Mouse (Mus musculus) forebrain, embryonic 12.5 days (tissue): ENCODE measurements around the gene Ice2. TPM values are rescaled to one million over a fixed set of nuclear protein-coding genes. Genes with fewer than 3 reads are reported as not detected.

Source experiments
- ATAC-seq: fragments of 200-750 bp; cut with Nextera tagmentation; 2 replicates; pipeline ENCODE4 v1.8.0; 2017; ENCODE audit warnings: moderate TSS enrichment; ENCODE audit not compliant: low FRiP score
- H3K27ac ChIP-seq: fragments of 300-500 bp; sonication (generic); 2 replicates; pipeline ENCODE4 v1.5.1; 2016; ENCODE audit warnings: mild to moderate bottlenecking
- H3K27me3 ChIP-seq: fragments of 300-500 bp; sonication (generic); 2 replicates; pipeline ENCODE4 v1.6.1; 2016; ENCODE audit warnings: mild to moderate bottlenecking
- H3K36me3 ChIP-seq: fragments of 300-500 bp; sonication (generic); replicated peaks from 2 replicates; pipeline ENCODE4 v1.6.1; 2016; ENCODE audit warnings: mild to moderate bottlenecking
- H3K4me1 ChIP-seq: fragments of 300-500 bp; sonication (generic); 2 replicates; pipeline ENCODE4 v1.6.1; 2016
- H3K4me2 ChIP-seq: fragments of 300-500 bp; sonication (generic); 2 replicates; pipeline ENCODE4 v1.6.1; 2016; ENCODE audit warnings: mild to moderate bottlenecking, moderate library complexity
- H3K4me3 ChIP-seq: fragments of 300-500 bp; sonication (generic); replicated peaks from 2 replicates; pipeline ENCODE4 v1.5.1; 2016; ENCODE audit warnings: mild to moderate bottlenecking
- H3K9ac ChIP-seq: fragments of 300-500 bp; sonication (generic); 2 replicates; pipeline ENCODE4 v1.6.1; 2016; ENCODE audit warnings: mild to moderate bottlenecking
- H3K9me3 ChIP-seq: fragments of 300-500 bp; sonication (generic); 2 replicates; pipeline ENCODE4 v1.6.1; 2016
- WGBS: fragments of 180-500 bp; shearing (Covaris S2); methylation state at CpG from one replicate; pipeline ENCODE4 v1.1.7; 2016; 5-methylcytosine and 5-hydroxymethylcytosine counted together
- polyA plus RNA-seq: library from polyadenylated mRNA; unstranded; fragments of >200 nt; fragmentation: Nextera tagmentation; extraction: Ambion mirVana; gene quantifications from 2 replicates; pipeline ENCODE4 v1.2.1, GENCODE M21; 2016

The Ice2 gene
- polyA plus RNA-seq, result 21.1 and 21.3 TPM in 2 replicates

DNA sequence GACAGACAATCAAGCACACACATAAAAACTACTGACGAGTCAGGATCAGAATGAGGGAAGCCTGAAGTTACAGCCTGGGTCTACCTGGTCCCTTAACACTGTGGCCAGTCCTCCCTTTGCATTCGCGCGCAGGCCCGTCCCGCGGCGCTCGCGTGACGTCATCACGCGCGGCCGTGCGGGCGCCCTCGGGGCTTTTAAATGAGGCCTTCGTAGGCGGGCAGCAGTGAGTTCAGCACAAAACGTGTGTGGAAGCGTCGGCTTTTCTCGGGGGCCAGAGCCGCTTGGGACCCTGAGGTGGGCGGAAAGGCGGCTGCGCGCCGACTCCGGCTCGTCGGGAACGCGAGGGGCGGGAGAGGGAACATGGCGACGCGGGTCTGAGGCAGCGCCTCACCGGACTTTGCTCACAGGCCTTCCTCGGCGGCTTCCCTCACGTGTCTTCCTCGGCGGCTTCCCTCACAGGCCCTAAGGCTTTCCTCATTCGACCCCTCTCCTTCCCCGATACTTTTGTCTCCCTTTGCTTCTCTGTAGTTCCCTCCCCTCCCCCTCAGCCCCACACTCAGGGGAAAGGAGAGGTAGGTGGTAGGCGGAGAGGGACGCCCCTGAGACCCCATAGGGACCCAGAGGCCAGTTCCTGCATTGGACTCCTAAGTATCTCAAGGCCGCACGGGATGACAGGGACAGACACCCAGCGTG, at the start of gene Ice2:
Gene Ice2 (plus strand): TSS at position 147 of the 693 bp plus-strand sequence.
- Histone ChIP-seq H3K4me2 (peak within 1 kb of the TSS; percentile 87), H3K9ac (peak within 1 kb of the TSS; percentile 86), H3K27ac (peak within 1 kb of the TSS; percentile 93), H3K9me3 (no peaks in the 10 kb centered on the region), H3K27me3 (0 out of 2 replicates have a peak, but pooled peaks cover 4% of the 10 kb centered on the region), H3K4me3 (peak within 1 kb of the TSS; percentile 74), H3K36me3 (no peaks in the 10 kb centered on the region), H3K4me1 (peaks cover 10% of the 10 kb centered on the region)
- peak; percentile 86 for ATAC-seq
- under 1% methylated on average over 53 of the region's 53 CpGs for WGBS

DNA sequence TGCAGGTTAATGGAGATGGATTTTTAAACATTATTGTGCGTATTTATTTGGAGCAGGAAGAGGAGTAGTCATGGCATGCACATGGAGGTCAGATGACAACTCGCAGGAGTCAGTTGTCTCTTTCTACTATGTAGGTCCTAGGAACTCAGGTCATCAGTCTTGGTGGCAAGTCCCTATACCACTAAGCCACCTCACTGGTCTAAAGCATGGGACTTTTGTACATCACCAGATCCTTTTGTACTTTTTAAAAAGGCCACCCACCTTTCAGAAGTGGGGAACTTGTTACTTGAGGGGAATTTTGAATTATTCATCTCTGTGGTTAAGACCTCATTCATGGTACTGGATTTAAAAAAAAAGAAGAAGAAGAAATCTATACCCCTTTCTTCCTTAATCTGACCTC, 48.2 kb upstream of the Ice2 start:
- WGBS, result 88% methylated on average over 2 of the region's 2 CpGs
- H3K4me3 ChIP-seq, result no peak overlapping the region
- no peak overlapping the region for H3K4me2 ChIP-seq
- H3K9ac ChIP-seq, result no peak overlapping the region
- no peaks in the 10 kb centered on the region for H3K27me3 ChIP-seq
- H3K36me3 ChIP-seq, result no peaks in the 10 kb centered on the region
- H3K4me1 ChIP-seq, result 0 out of 2 replicates have a peak, but pooled peaks cover 6% of the 10 kb centered on the region
- no peaks in the 10 kb centered on the region for H3K9me3 ChIP-seq
- H3K27ac ChIP-seq, result no peak overlapping the region
- ATAC-seq, result no peak

DNA sequence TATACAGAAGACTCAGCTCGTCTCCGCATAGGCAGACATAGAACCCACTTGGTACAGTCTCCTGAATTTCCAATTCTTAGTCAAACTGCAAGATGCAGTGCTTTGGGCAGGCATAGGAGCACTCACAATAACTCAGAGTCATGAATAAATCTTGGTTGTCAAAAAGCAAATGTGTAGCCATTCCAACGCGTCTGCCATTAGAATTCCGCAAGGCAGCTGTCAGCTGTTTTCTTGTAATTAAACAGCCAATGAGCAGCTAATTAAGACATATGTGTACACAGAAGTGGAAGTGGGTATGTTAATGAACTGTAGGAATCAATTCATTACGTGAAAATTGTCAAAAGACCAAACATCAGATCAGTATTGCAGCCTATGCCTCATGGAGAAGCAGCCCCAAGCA, 43.5 kb upstream of the Ice2 start:
- Histone ChIP-seq H3K36me3 (no peaks in the 10 kb centered on the region), H3K4me3 (no peak overlapping the region), H3K9me3 (no peaks in the 10 kb centered on the region), H3K4me2 (no peak overlapping the region), H3K9ac (no peak overlapping the region), H3K4me1 (peaks cover 10% of the 10 kb centered on the region), H3K27ac (no peak overlapping the region), H3K27me3 (0 out of 2 replicates have a peak, but pooled peaks cover 3% of the 10 kb centered on the region)
- ATAC-seq, result no peak
- 64% methylated on average over 6 of the region's 6 CpGs for WGBS

DNA sequence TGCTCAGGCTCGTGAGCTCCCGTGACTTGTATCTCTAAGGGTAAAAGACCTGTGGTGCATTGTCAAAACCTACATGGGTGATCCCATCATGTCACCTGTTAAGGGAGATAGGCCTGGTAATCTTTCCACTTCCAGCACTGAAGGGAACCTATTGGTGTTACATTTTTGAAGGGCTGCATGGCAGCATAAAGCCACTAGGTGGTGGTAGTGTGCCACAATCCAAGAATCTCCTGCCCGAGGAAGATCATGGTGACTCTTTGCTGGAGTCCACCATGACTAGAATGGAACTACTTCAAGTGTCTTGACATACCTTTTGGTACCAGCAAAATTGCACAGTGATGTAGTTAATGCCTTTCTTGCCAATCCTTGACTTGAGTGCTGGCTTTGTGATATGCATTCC, 39.9 kb upstream of the Ice2 start:
- no peak overlapping the region for H3K9ac ChIP-seq
- no peaks in the 10 kb centered on the region for H3K9me3 ChIP-seq
- no peak overlapping the region for H3K4me3 ChIP-seq
- no peak overlapping the region for H3K4me2 ChIP-seq
- H3K27ac ChIP-seq, result no peak overlapping the region
- peaks cover 11% of the 10 kb centered on the region for H3K4me1 ChIP-seq
- no peak for ATAC-seq
- 35% methylated on average over 3 of the region's 3 CpGs for WGBS
- H3K36me3 ChIP-seq, result no peaks in the 10 kb centered on the region
- 0 out of 2 replicates have a peak, but pooled peaks cover 3% of the 10 kb centered on the region for H3K27me3 ChIP-seq

DNA sequence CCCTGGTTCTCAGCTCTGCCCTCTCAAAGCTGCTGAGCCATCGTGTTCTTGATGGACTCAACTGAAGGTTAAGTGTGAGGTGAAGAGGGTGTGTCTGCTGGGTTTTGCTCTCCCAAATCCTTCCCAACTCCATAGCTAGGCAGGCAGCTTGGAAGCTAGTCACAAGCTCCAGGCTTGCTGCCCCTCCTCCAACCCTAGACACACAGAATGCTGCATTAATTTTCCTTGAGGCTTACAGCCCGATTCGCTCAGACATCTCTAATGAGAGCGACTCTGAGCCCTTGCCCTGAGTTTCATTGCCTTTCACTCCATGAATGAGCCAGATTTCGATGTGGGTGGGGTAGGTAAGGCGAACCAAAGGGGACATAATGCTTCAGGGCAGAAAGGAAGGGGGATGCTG, 38.9 kb upstream of the Ice2 start:
- Histone ChIP-seq H3K27me3 (0 out of 2 replicates have a peak, but pooled peaks cover 3% of the 10 kb centered on the region), H3K9me3 (no peaks in the 10 kb centered on the region), H3K4me1 (peaks cover 11% of the 10 kb centered on the region), H3K4me3 (no peak overlapping the region), H3K27ac (no peak overlapping the region), H3K9ac (no peak overlapping the region), H3K36me3 (no peaks in the 10 kb centered on the region), H3K4me2 (no peak overlapping the region)
- WGBS, result 48% methylated on average over 6 of the region's 6 CpGs
- no peak for ATAC-seq

DNA sequence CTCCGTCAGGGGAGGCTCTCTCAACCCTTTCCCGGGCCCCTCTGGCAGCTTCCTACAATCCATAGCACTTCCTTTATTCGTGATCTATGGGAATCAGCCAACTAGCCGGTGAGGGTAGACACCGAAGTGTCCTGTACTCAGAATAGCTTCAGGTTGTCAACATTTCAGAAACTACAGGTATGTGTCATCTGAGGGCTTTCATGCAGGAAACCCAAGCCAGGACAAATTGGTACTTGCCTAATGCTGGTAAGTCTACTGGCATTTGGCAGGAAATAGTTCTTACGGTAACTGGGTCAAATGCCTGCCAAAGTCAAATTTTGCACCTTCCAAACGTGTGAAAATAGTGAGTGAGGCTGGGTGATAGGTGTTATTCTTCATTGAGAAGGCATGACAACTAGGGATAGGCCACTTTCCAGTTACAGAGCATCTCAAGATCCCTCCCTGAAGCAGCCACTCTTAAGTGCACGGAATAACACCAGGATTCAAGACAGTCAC, 35.7 kb upstream of the Ice2 start:
- Histone ChIP-seq H3K27me3 (0 out of 2 replicates have a peak, but pooled peaks cover 4% of the 10 kb centered on the region), H3K27ac (no peak overlapping the region), H3K4me2 (no peak overlapping the region), H3K4me1 (peaks cover 11% of the 10 kb centered on the region), H3K36me3 (no peaks in the 10 kb centered on the region), H3K4me3 (no peak overlapping the region), H3K9ac (no peak overlapping the region), H3K9me3 (no peaks in the 10 kb centered on the region)
- no peak for ATAC-seq
- 87% methylated on average over 8 of the region's 8 CpGs for WGBS

DNA sequence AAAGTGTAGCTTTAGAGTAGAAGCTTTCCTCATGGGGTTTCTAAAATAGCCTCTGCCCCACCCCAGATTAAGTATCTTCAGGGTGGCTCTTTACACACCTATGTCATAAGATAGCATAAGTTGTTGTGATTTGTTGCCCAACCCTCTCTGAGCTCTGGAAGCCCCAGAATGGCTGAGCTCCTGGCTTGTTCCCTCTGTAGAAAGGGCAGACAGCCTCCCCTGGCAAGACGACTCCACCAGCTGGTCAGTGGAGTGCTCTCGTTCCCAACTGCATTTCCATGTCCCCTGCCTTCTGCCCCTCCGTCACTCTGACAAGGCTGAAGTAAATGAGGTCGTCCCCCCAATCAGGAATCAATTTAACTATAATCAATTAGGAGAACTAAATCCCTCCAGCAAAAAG, 34.9 kb upstream of the Ice2 start:
- H3K27ac ChIP-seq, result no peak overlapping the region
- no peak overlapping the region for H3K9ac ChIP-seq
- no peaks in the 10 kb centered on the region for H3K36me3 ChIP-seq
- no peak for ATAC-seq
- no peak overlapping the region for H3K4me3 ChIP-seq
- no peaks in the 10 kb centered on the region for H3K9me3 ChIP-seq
- H3K4me1 ChIP-seq, result peaks cover 11% of the 10 kb centered on the region
- WGBS, result 53% methylated on average over 4 of the region's 4 CpGs
- H3K4me2 ChIP-seq, result no peak overlapping the region
- 0 out of 2 replicates have a peak, but pooled peaks cover 4% of the 10 kb centered on the region for H3K27me3 ChIP-seq

DNA sequence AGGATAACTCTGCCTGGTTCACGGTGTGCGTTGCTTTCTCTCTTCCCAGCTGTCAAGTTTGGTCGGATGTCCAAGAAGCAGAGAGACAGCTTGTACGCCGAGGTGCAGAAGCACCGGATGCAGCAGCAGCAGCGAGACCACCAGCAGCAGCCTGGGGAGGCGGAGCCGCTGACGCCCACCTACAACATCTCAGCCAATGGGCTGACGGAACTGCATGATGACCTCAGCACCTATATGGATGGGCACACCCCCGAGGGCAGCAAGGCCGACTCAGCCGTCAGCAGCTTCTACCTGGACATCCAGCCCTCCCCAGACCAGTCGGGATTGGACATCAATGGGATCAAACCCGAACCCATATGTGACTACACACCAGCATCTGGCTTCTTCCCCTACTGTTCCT, 33.6 kb upstream of the Ice2 start:
- Histone ChIP-seq H3K4me2 (peak overlapping the region; percentile 36), H3K27me3 (0 out of 2 replicates have a peak, but pooled peaks cover 4% of the 10 kb centered on the region), H3K9ac (no peak overlapping the region), H3K4me1 (peaks cover 2% of the 10 kb centered on the region), H3K36me3 (no peaks in the 10 kb centered on the region), H3K4me3 (no peak overlapping the region), H3K9me3 (no peaks in the 10 kb centered on the region), H3K27ac (no peak overlapping the region)
- 39% methylated on average over 16 of the region's 16 CpGs for WGBS
- no peak for ATAC-seq

DNA sequence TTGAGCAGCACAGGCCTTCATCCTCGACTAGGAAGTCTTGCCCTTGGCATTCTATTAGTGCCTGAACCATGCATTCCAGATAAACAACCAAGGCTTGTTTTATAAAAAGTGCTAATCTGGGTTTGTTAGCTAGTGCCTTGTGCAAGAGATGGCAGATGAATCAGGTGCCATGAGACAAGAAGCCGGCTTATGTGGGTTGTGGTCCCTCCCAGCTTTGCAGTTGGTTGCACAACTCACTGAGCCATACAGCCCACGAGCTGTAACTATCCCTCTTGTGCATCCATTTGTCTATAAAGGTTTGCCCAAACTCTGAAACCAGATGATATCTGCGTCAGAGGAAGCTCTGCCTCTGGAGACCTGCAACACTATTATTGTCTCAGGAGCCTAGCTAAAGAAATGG, 30.7 kb upstream of the Ice2 start:
- H3K27me3 ChIP-seq, result 0 out of 2 replicates have a peak, but pooled peaks cover 4% of the 10 kb centered on the region
- ATAC-seq, result no peak
- H3K36me3 ChIP-seq, result no peaks in the 10 kb centered on the region
- no peak overlapping the region for H3K27ac ChIP-seq
- H3K9me3 ChIP-seq, result no peaks in the 10 kb centered on the region
- WGBS, result 81% methylated on average over 4 of the region's 4 CpGs
- H3K4me3 ChIP-seq, result no peak overlapping the region
- no peaks in the 10 kb centered on the region; the same call in 1 of the 2 replicates for H3K4me1 ChIP-seq
- H3K9ac ChIP-seq, result no peak overlapping the region
- H3K4me2 ChIP-seq, result no peak overlapping the region

DNA sequence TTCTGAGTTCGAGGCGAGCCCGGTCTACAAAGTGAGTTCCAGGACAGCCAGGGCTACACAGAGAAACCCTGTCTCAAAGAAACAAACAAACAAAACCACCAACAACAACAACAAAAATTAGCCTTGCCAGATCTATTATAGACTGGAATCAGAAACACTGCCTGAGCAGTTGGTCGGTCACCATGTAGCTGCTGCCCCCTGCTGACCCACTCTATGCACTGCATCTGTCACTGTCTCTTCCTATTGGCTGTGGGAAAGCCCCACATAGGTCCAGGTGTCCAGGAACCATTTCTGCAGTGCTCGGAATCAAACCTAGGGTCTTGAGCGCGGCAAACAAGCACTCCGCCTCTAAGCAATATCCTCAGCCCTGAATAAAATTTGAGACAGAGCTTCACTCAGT, 29.6 kb upstream of the Ice2 start:
- H3K9ac ChIP-seq, result no peak overlapping the region
- H3K4me3 ChIP-seq, result no peak overlapping the region
- ATAC-seq, result no peak
- 67% methylated on average over 8 of the region's 8 CpGs for WGBS
- no peaks in the 10 kb centered on the region for H3K36me3 ChIP-seq
- 0 out of 2 replicates have a peak, but pooled peaks cover 4% of the 10 kb centered on the region for H3K27me3 ChIP-seq
- H3K9me3 ChIP-seq, result no peaks in the 10 kb centered on the region
- peaks cover 8% of the 10 kb centered on the region for H3K4me1 ChIP-seq
- H3K4me2 ChIP-seq, result no peak overlapping the region
- no peak overlapping the region for H3K27ac ChIP-seq

DNA sequence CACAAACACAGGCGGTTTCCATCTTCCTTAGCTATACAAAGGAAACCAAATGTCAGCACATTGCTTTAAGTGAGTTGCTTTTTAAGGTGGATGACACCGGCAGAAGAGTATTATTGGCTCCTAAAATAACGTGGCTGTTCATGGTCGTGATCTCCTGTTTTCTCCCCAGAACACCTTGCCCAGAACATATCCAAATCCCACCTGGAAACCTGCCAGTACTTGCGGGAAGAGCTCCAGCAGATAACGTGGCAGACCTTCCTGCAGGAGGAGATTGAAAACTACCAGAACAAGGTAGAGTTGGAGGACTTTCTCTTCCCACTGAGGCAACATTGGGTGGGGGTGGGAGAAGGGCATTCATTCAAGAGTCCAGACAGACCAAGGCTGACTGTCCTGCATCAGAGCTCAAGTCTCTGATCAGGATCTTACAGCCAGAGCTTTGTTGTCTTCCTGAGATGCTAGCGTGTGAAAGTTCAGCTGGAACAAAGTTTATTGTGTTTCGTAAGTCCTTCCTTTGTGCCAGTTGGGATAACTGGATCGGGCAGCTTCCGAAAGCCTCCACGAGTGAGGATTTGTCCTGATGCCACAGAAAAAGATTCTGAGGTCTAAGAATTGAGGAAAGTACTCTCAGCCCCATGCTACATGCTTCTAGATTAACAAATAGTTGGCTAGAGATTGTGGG, 26.5 kb upstream of the Ice2 start:
- Histone ChIP-seq H3K27ac (no peak overlapping the region), H3K4me2 (no peak overlapping the region), H3K36me3 (no peaks in the 10 kb centered on the region), H3K9ac (no peak overlapping the region), H3K4me1 (peaks cover 9% of the 10 kb centered on the region), H3K27me3 (no peaks in the 10 kb centered on the region), H3K9me3 (no peaks in the 10 kb centered on the region), H3K4me3 (no peak overlapping the region)
- WGBS, result 83% methylated on average over 11 of the region's 11 CpGs
- ATAC-seq, result no peak

DNA sequence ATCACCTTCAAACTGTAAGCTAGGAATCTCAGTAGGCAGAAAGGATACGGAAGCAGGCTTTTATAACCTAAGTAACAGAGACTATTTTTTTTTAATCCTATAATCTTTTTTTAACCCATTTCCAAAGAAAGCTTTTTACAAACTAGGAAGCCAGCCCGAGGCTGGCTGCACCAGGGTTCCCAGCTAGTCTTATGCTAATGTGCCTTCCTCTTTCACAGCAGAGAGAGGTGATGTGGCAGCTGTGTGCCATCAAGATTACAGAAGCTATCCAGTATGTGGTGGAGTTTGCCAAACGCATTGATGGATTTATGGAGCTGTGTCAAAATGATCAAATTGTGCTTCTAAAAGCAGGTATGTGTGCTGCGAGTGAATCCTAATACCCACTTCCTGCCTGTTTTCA, 24.8 kb upstream of the Ice2 start:
- Histone ChIP-seq H3K27ac (no peak overlapping the region), H3K4me1 (peaks cover 9% of the 10 kb centered on the region), H3K9me3 (no peaks in the 10 kb centered on the region), H3K9ac (no peak overlapping the region), H3K4me3 (no peak overlapping the region), H3K27me3 (no peaks in the 10 kb centered on the region), H3K4me2 (no peak overlapping the region), H3K36me3 (no peaks in the 10 kb centered on the region)
- 24% methylated on average over 4 of the region's 4 CpGs for WGBS
- no peak for ATAC-seq
